Mouse (Mus musculus) CH12F3 (cell line): Measurements from ENCODE around the gene Foxj3.
"Not testable (repeated sequence)": the region's sequence is repeated elsewhere in the genome, so short reads cannot be mapped to it uniquely, and the experiment has no call there.

Experiments
- in situ Hi-C: fragments of 300-500 bp; cut with MboI; formaldehyde crosslinking; loops from 2 replicates; pipeline ENCODE4 v1.14.3; 2020; ENCODE audit warnings: low sequenced_read_pairs

Gene Foxj3

GRCm38 (mm10) chr4:119566322-119566835 is 29.6 kb downstream of the Foxj3 start:
- in situ Hi-C loops = no loop called here

- in situ Hi-C loops = no loop called here
Observed at GRCm38 (mm10) chr4:119572682-119573081, 35.9 kb downstream of the Foxj3 start.

- in situ Hi-C loops = no loop called here
Observed at GRCm38 (mm10) chr4:119574504-119574903, 37.7 kb downstream of the Foxj3 start.

GRCm38 (mm10) chr4:119575459-119575858 is 38.7 kb downstream of the Foxj3 start:
- in situ Hi-C loops = no loop called here

GRCm38 (mm10) chr4:119588037-119588436 is 51.2 kb downstream of the Foxj3 start:
- in situ Hi-C loops = no loop called here

- in situ Hi-C loops = no loop called here
Observed at GRCm38 (mm10) chr4:119589423-119589822, 52.6 kb downstream of the Foxj3 start.

- in situ Hi-C loops = no loop called here
Observed at GRCm38 (mm10) chr4:119590027-119590426, 53.2 kb downstream of the Foxj3 start.

GRCm38 (mm10) chr4:119592479-119592878 is 55.7 kb downstream of the Foxj3 start:
- in situ Hi-C loops = no loop called here

- in situ Hi-C loops = no loop called here
Observed at GRCm38 (mm10) chr4:119594331-119594730, 57.5 kb downstream of the Foxj3 start.

- in situ Hi-C loops = no loop called here
Observed at GRCm38 (mm10) chr4:119599605-119600004, 62.8 kb downstream of the Foxj3 start.

- in situ Hi-C loops = no loop called here
Observed at GRCm38 (mm10) chr4:119609488-119609887, 72.7 kb downstream of the Foxj3 start.

- in situ Hi-C loops = no loop called here
Observed at GRCm38 (mm10) chr4:119614078-119614477, 77.3 kb downstream of the Foxj3 start.

- in situ Hi-C loops = no loop called here
Observed at GRCm38 (mm10) chr4:119614724-119615123, 77.9 kb downstream of the Foxj3 start.

GRCm38 (mm10) chr4:119626081-119626645 is 89.4 kb downstream of the Foxj3 start:
- in situ Hi-C loops = no loop called here

- in situ Hi-C loops = no loop called here
Observed at GRCm38 (mm10) chr4:119626876-119627275, 90.1 kb downstream of the Foxj3 start.

- in situ Hi-C loops = no loop called here
Observed at GRCm38 (mm10) chr4:119627317-119627716, 90.5 kb downstream of the Foxj3 start.

GRCm38 (mm10) chr4:119628363-119628762 is 91.6 kb downstream of the Foxj3 start:
- in situ Hi-C loops = not testable (repeated sequence)

- in situ Hi-C loops = loop anchor here (10.0 kb wide), 1 partner anchor 493 kb away; no protein-coding TSS in a partner anchor
Observed at GRCm38 (mm10) chr4:119631115-119631919, 94.5 kb downstream of the Foxj3 start.

- in situ Hi-C loops = loop anchor here (10.0 kb wide), 1 partner anchor 492 kb away; no protein-coding TSS in a partner anchor
Observed at GRCm38 (mm10) chr4:119632721-119633120, 95.9 kb downstream of the Foxj3 start.

- in situ Hi-C loops = loop anchor here (10.0 kb wide), 1 partner anchor 491 kb away; no protein-coding TSS in a partner anchor
Observed at GRCm38 (mm10) chr4:119633342-119633741, 96.5 kb downstream of the Foxj3 start.

- in situ Hi-C loops = loop anchor here (10.0 kb wide), 1 partner anchor 491 kb away; no protein-coding TSS in a partner anchor
Observed at GRCm38 (mm10) chr4:119633948-119634347, 97.1 kb downstream of the Foxj3 start.
